Mouse (Mus musculus) erythroblast, embryonic 14.5 days (primary cell): ENCODE results near the gene Bbip1.

ENCODE experiments used
- GATA1 ChIP-seq: IDR thresholded peaks from 2 replicates; pipeline ENCODE4 v1.6.1; 2012; ENCODE audit warnings: low read length, inconsistent platforms, mixed read lengths
- TAL1 ChIP-seq: IDR thresholded peaks from 3 replicates; pipeline ENCODE4 v1.6.1; 2012; ENCODE audit warnings: low read length, inconsistent platforms, mixed read lengths

DNA sequence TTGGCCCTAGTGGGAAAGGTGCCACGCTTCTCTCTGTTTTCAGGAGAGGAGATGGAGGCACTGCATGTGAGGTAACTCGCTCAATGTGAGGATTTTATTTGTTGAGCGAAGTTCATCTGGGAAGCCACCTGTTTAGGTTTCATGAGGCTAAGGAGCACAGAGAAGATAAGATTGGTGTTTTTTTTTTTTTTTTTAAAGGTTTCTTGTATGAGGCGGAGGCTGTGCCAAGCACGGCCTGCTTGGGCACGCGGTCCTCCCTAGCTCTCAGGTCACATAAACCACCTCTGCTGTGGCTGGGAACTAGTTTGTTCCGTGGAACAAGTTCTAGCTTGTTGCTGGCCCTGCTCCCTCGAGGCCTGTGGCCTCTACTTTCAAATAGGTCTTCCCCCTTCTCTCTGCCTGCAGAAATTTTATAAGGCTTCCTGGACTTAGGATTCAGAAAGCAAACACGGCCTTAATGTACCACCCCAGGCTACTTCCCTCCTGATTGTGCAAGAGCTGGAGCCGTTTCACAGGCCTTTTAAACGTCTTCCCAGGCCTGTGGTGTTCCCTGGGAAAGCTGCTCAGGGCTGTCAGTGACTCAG lies 49.8 kb downstream of the Bbip1 start:
- TF ChIP-seq GATA1 (no peak), TAL1 (no peak)
